Mouse (Mus musculus): ENCODE data around the gene Taf12.

DNA sequence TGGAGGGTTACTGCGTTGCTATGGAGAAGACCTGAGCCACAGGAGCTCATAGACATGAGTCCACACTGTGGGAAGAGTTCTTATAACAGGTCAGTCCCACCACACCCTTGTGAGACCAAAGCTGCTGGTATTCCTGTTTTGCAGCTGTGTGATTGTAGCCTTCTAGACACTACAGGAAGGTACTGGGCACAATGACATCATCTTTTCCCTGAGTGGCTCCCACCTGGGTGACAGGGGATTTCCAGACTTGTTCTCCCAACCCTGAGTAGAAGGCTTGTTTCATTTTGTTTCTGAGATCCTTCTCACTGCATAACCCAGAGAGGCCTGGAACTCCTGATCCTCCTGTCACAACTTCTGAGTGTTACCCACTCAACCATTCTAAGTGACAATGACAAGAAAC is 25.7 kb downstream of the Taf12 start:
- TF ChIP-seq CTCF (IDR thresholded peaks at IDR 0.05; ENCODE audit: control insufficient read depth, insufficient read depth, insufficient replicate concordance, low read depth, low read length) = no peak
- no peak for TF ChIP-seq POLR2A (IDR thresholded peaks at IDR 0.05; ENCODE audit: control insufficient read depth, low read depth, low read length)
